Mouse (Mus musculus): Measurements from ENCODE around the gene Dgke. TPM values are rescaled to one million over a fixed set of nuclear protein-coding genes. Genes with fewer than 3 reads are reported as not detected.
"Not testable (repeated sequence)": the region's sequence is repeated elsewhere in the genome, so short reads cannot be mapped to it uniquely, and the experiment has no call there.

Gene Dgke
- polyA plus RNA-seq, 1 experiment: 2.0 TPM

- Histone ChIP-seq H3K27ac (ENCODE audit: control insufficient read depth, insufficient read depth, low read depth, low read length, poor library complexity) (no peak overlapping the region), H3K4me3 (replicated peaks; ENCODE audit: control insufficient read depth, low read depth, low read length) (no peak overlapping the region), H3K4me1 (ENCODE audit: control insufficient read depth, insufficient read depth, low read length) (peaks cover 2% of the 10 kb centered on the region)
- TF ChIP-seq POLR2A (IDR thresholded peaks at IDR 0.05; ENCODE audit: borderline replicate concordance, control insufficient read depth, low read depth, low read length): no peak
- no peak for TF ChIP-seq CTCF (IDR thresholded peaks at IDR 0.05; ENCODE audit: control insufficient read depth, insufficient read depth, low read length)
- WGBS: 53% methylated on average over 17 of the region's 17 CpGs
Measured at GRCm38 (mm10) chr11:89098083-89098835, 31.6 kb upstream of the Dgke start.

GRCm38 (mm10) chr11:89097292-89097691 lies 30.6 kb upstream of the Dgke start:
- not testable (repeated sequence) for H3K27ac ChIP-seq (ENCODE audit: control insufficient read depth, insufficient read depth, low read depth, low read length, poor library complexity); H3K4me3 ChIP-seq (replicated peaks; ENCODE audit: control insufficient read depth, low read depth, low read length); H3K4me1 ChIP-seq (ENCODE audit: control insufficient read depth, insufficient read depth, low read length)
- WGBS: 77% methylated on average over 10 of the region's 10 CpGs

GRCm38 (mm10) chr11:89095306-89095705 lies 28.7 kb upstream of the Dgke start:
- WGBS: 32% methylated on average over 3 of the region's 3 CpGs
- Histone ChIP-seq H3K4me3 (replicated peaks; ENCODE audit: control insufficient read depth, low read depth, low read length) (no peak overlapping the region), H3K4me1 (ENCODE audit: control insufficient read depth, insufficient read depth, low read length) (peaks cover 4% of the 10 kb centered on the region)

GRCm38 (mm10) chr11:89092714-89093113 lies 26.1 kb upstream of the Dgke start:
- under 1% methylated on average over 9 of the region's 9 CpGs for WGBS

More at GRCm38 (mm10) chr11:89095306-89095705, 28.7 kb upstream of the Dgke start:
- TF ChIP-seq CTCF (IDR thresholded peaks at IDR 0.05; ENCODE audit: control insufficient read depth, insufficient read depth, low read length) (no peak), POLR2A (IDR thresholded peaks at IDR 0.05; ENCODE audit: borderline replicate concordance, control insufficient read depth, low read depth, low read length) (no peak)
- H3K27ac ChIP-seq (ENCODE audit: control insufficient read depth, insufficient read depth, low read depth, low read length, poor library complexity): no peak overlapping the region

GRCm38 (mm10) chr11:89090359-89090758 lies 23.7 kb upstream of the Dgke start:
- WGBS: 76% methylated on average over 7 of the region's 7 CpGs
- not testable (repeated sequence) for H3K4me1 ChIP-seq (ENCODE audit: control insufficient read depth, insufficient read depth, low read length); H3K27ac ChIP-seq (ENCODE audit: control insufficient read depth, insufficient read depth, low read depth, low read length, poor library complexity); H3K4me3 ChIP-seq (replicated peaks; ENCODE audit: control insufficient read depth, low read depth, low read length)

More at GRCm38 (mm10) chr11:89092714-89093113, 26.1 kb upstream of the Dgke start:
- Histone ChIP-seq H3K4me3 (replicated peaks; ENCODE audit: control insufficient read depth, low read depth, low read length) (peak overlapping the region; percentile 39), H3K27ac (ENCODE audit: control insufficient read depth, insufficient read depth, low read depth, low read length, poor library complexity) (peak overlapping the region; percentile 71; the same call in 1 of the 2 replicates), H3K4me1 (ENCODE audit: control insufficient read depth, insufficient read depth, low read length) (peaks cover 5% of the 10 kb centered on the region)
- TF ChIP-seq POLR2A (IDR thresholded peaks at IDR 0.05; ENCODE audit: borderline replicate concordance, control insufficient read depth, low read depth, low read length) (no peak), CTCF (IDR thresholded peaks at IDR 0.05; ENCODE audit: control insufficient read depth, insufficient read depth, low read length) (no peak)

GRCm38 (mm10) chr11:89088754-89089153 lies 22.1 kb upstream of the Dgke start:
- Histone ChIP-seq H3K4me3 (replicated peaks; ENCODE audit: control insufficient read depth, low read depth, low read length) (no peak overlapping the region), H3K4me1 (ENCODE audit: control insufficient read depth, insufficient read depth, low read length) (peaks cover 5% of the 10 kb centered on the region; the same call in 1 of the 2 replicates), H3K27ac (ENCODE audit: control insufficient read depth, insufficient read depth, low read depth, low read length, poor library complexity) (no peak overlapping the region)
- 86% methylated on average over 4 of the region's 4 CpGs for WGBS
- peak; percentile 36; the same call in 1 of the 2 replicates for TF ChIP-seq CTCF (IDR thresholded peaks at IDR 0.05; ENCODE audit: control insufficient read depth, insufficient read depth, low read length)
- TF ChIP-seq POLR2A (IDR thresholded peaks at IDR 0.05; ENCODE audit: borderline replicate concordance, control insufficient read depth, low read depth, low read length): no peak

GRCm38 (mm10) chr11:89086208-89086809 lies 19.7 kb upstream of the Dgke start:
- peaks cover 1% of the 10 kb centered on the region; the same call in 1 of the 2 replicates for H3K4me1 ChIP-seq (ENCODE audit: control insufficient read depth, insufficient read depth, low read length)
- no peak for TF ChIP-seq CTCF (IDR thresholded peaks at IDR 0.05; ENCODE audit: control insufficient read depth, insufficient read depth, low read length)
- TF ChIP-seq POLR2A (IDR thresholded peaks at IDR 0.05; ENCODE audit: borderline replicate concordance, control insufficient read depth, low read depth, low read length): no peak
- no peak overlapping the region for H3K4me3 ChIP-seq (replicated peaks; ENCODE audit: control insufficient read depth, low read depth, low read length)
- WGBS: 78% methylated on average over 10 of the region's 10 CpGs
- no peak overlapping the region for H3K27ac ChIP-seq (ENCODE audit: control insufficient read depth, insufficient read depth, low read depth, low read length, poor library complexity)

GRCm38 (mm10) chr11:89084601-89085000 lies 18.0 kb upstream of the Dgke start:
- TF ChIP-seq POLR2A (IDR thresholded peaks at IDR 0.05; ENCODE audit: borderline replicate concordance, control insufficient read depth, low read depth, low read length): no peak
- TF ChIP-seq CTCF (IDR thresholded peaks at IDR 0.05; ENCODE audit: control insufficient read depth, insufficient read depth, low read length): no peak
- Histone ChIP-seq H3K27ac (ENCODE audit: control insufficient read depth, insufficient read depth, low read depth, low read length, poor library complexity) (no peak overlapping the region), H3K4me1 (ENCODE audit: control insufficient read depth, insufficient read depth, low read length) (peaks cover 1% of the 10 kb centered on the region; the same call in 1 of the 2 replicates), H3K4me3 (replicated peaks; ENCODE audit: control insufficient read depth, low read depth, low read length) (no peak overlapping the region)
- 7% methylated on average over 7 of the region's 7 CpGs for WGBS

- not testable (repeated sequence) for H3K27ac ChIP-seq (ENCODE audit: control insufficient read depth, insufficient read depth, low read depth, low read length, poor library complexity); H3K4me1 ChIP-seq (ENCODE audit: control insufficient read depth, insufficient read depth, low read length); H3K4me3 ChIP-seq (replicated peaks; ENCODE audit: control insufficient read depth, low read depth, low read length)
- WGBS: 75% methylated on average over 3 of the region's 3 CpGs
Measured at GRCm38 (mm10) chr11:89082691-89083090, 16.0 kb upstream of the Dgke start.

- WGBS: 80% methylated on average over 5 of the region's 5 CpGs
- H3K4me1 ChIP-seq (ENCODE audit: control insufficient read depth, insufficient read depth, low read length); H3K4me3 ChIP-seq (replicated peaks; ENCODE audit: control insufficient read depth, low read depth, low read length); H3K27ac ChIP-seq (ENCODE audit: control insufficient read depth, insufficient read depth, low read depth, low read length, poor library complexity): not testable (repeated sequence)
Measured at GRCm38 (mm10) chr11:89081906-89082305, 15.3 kb upstream of the Dgke start.
